Mouse (Mus musculus) liver (tissue): ENCODE results near the gene Gna15.

Experiments
- DNase-seq: peaks from one replicate; pipeline ENCODE4 v3.0.0-alpha.2; 2020; ENCODE audit warnings: mixed read lengths

Gna15 gene

GRCm38 (mm10) chr10:81466066-81466465, 58.0 kb downstream of the Gna15 start:
- peak; percentile 2 for DNase-seq

DNA sequence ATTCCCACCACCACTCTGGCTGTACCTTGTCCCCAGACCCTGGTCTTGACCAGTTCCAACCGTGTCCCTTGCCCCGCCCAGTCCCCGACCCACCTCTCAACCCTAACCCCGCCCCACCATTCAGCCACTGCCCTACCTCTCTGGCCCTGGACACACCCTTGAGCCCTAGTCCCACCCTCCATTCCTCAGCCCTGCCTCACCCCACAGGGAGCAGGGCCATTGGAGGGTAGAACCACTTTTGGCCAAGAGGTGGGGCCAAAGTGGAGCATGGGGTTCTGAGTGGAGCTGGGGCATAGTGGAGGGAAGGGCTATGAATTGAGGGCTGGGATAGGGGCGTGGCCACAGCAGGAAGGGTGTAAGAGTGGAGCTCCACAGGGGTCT, 58.8 kb downstream of the Gna15 start:
- peak; percentile 50 for DNase-seq

DNA sequence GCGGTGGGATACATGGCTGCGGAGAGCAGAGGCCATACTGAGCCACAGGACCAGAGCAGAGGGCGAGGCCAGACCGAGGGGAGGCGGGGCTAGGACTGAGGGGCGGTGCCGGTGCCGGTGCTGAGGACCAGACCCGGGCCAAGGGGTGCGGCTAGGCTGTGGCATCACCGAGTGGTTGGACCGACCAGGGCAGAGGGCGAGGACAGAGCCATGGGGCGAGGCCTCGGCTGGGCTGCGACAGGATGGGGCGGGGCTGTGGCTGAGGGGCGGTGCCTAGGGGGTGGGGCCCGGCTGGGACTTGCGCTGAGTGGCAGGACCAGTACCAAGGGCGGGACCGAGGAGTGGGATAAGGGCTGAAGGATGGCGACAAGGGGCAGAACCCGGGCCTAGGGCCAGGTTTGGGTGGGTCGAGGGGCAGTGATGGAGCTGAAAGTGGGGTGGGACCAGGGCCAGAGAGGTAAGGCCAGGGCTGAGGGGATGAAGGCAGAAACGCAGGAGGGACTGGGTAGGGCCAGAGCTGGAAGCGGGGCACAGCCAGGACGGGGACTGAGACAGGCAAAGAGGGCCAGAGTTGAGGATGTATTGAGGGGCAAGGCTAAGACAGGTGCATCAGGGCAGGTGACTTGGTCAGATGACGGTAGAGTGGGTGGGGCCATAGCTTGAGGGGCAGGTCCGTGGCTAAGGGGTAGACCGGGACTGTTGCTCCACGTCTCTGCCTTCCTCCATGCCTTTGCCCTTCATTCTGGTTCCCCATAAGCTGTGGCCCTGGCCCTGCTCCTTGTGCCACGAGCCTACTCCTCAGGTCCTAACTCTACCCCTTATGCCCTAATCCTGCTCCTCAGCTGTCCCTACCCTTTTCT, 59.4 kb downstream of the Gna15 start:
- peak; percentile 83 for DNase-seq

GRCm38 (mm10) chr10:81463531-81463930, 60.5 kb downstream of the Gna15 start:
- no peak for DNase-seq

DNA sequence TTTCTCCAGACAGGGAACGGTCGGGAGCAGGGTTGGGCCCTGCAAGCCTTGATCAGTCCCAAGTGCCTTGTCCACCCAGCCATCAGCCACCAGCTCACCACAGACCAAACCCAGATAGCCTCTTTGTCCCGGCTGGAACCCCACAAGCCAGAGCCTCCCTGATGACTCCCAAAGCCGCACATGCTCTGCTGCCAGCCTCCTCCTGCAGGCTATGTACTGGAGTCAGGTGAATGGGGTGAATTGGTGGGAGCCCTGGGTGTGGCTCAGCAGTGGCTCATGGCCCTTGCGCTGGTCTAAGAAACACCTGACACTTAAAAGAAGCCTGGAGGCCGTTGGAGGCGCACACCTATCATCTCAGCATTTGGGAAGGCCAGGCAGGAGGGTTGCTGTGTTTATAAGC, 61.1 kb downstream of the Gna15 start:
- DNase-seq = peak; percentile 3

DNA sequence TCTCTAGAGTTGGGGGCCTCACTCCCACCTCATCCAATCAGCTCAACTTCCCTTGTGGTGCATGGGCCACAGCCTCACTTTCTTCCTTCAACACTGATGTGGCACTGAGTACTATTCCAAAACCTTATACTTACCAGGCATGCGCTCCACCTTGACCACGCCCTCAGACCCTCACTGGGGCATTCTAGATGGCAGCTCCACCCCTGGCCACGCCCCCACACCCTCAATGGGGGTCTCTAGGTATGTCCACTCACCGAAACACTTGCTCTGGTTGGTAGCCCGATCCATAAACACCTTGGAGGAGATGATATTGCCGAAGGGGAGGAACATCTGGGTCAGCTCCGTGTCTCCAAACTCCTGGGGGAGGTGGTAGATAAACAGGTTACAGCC, 61.6 kb downstream of the Gna15 start:
- DNase-seq = peak; percentile 2

DNA sequence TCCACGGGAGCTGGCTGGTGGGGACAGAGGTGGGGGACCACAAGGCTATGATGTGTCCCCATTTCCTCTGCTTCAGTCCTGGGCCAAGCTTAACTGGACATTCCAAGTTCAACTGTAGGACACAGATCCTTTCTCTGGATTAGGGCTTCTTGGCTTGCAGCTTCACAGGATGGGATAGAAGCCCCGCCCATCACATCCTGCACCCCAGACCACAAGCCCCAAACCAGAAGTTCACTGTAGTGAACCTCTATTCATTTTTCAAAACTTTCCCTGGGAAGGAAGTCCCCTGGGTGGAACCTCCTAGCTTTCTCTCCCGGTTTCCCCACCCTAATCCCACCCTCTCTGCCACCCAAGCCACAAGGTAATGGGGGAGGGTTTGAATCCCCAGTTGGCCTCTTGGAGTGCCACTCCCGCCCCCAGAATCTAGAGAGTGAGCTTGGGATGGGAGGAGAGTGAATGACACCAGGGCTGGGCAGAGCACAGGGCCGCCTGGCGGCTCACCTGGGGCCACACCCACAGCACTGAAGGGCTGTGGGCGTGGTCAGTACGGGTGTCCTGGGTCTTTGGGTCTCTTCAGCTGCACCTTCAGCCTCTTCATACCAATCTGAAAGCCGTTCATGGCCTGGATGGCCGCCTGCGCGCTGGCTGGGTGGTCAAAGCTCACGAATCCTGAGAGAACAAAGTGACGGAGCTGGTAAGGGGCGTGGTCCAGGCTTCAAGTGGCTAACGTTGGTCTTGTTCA, 62.2 kb downstream of the Gna15 start:
- peak; percentile 5 for DNase-seq

DNA sequence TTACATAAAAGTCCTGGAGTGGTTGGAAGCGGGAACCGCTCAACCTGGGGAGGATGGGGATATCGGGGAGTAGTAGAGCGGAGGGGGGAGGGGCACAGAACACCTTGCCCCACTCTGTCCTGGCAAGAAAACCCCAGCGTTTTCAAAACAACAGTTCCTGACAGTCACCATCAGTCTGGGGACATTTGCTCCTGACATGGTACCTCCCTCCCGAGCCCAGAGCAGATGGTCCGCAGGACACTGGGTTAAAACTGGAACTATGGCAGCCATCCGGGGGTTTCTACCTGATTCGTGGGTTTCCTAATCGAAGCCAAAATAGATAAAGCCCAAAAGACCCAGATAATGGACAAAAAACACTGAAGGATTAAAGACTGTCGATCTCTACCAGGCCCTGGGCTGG, 63.1 kb downstream of the Gna15 start:
- DNase-seq = no peak

DNA sequence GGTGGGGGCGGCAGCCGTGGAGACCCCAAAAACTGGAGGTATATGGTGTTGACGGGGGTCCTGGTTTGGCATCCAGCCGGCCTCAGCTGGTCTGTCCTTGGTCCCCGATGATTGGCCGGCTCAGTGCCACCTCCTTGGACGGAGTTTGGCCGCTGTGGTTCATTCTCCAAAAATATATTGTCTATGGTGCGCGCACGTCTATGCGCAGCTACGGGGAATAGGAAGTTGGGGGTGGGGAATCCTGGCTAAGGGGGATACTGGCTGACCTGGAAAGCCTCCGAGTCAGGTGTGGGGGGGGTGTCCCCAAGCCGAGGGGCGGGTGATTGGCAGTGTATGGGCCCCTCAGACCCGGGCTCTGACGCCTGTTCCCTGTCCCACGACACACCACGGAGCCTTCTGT, 63.6 kb downstream of the Gna15 start:
- DNase-seq = peak; percentile 2

GRCm38 (mm10) chr10:81459399-81459798, 64.6 kb downstream of the Gna15 start:
- no peak for DNase-seq

GRCm38 (mm10) chr10:81458267-81458666, 65.8 kb downstream of the Gna15 start:
- no peak for DNase-seq

- DNase-seq = no peak
Measured at GRCm38 (mm10) chr10:81457624-81458023, 66.4 kb downstream of the Gna15 start.

- DNase-seq = peak; percentile 40
Measured at GRCm38 (mm10) chr10:81456983-81457563, 67.0 kb downstream of the Gna15 start.

- DNase-seq = no peak
Measured at GRCm38 (mm10) chr10:81455181-81455895, 68.7 kb downstream of the Gna15 start, which contains the start of gene Nfic. Gene Nfic, minus strand, starts transcription at chr10:81455635.

DNA sequence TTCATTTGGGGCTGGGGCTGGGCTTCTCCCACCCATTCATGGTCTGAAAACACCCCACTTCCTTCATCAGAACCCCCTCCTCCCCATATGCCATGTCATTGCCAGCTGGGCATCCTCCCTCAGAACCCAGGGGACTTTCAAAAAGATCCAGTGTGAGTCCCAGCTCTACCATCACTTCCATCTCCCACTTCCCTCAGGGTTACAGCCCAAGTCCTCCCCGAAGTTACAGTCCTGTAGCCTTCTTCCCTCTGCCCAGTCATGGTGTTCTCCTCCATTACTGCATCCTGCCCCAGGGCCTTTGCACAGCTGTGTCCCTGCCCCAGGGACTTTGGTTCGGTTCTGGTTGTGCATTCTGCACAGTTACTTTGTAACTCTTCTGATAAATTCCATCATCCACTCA, 69.9 kb downstream of the Gna15 start:
- no peak for DNase-seq

DNA sequence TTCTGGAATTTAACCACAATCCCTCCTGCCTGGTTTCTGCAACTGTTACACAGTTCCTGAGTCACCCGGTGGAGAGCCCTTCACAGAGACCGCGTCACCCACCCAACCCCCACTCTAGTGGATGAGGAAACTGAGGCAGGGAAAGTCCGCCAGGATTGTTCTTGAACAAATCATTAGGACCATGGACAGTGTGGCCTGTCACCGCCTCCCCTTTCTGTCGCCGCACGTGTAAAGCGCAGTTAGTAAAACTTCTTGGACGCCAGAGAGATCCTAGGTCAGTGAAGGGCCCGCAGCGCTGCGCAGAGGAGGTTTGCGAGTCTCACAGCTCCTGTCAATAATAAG, 71.1 kb downstream of the Gna15 start:
- DNase-seq = peak; percentile 2
